Mouse (Mus musculus) spleen, postnatal 36 days (tissue): ENCODE measurements around the gene Ccn6.
"Not testable (repeated sequence)": the region's sequence is repeated elsewhere in the genome, so short reads cannot be mapped to it uniquely, and the experiment has no call there.

Experiments used
- DNase-seq, 2 experiments: peaks; one replicate each; pipeline ENCODE4 v3.0.0; 2022; ENCODE audit warnings: low spot score in 2 of 2, mixed read lengths in 1 of 2

The Ccn6 gene

DNA sequence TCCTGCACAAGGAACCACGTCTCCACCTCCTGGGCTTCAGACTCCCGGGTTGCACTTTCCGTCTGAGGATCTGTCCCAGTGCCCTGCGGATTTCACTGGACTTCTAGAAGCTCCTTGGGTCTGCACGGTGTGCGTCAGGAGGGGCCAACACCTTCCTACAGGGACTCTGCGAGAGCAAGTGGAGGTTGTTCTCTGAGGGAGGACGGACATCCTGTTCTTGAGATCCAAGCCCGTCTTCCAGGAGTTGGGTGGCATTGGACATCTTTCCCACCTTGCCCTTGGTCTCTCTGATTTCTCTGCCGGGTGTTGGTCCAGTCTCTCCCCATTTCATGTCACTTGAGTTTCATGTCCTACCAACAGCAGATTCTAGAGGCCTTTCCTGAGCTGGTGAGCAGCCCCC is at the start of gene Ccn6:
Ccn6 (minus strand) TSS at position 101 of the 400 bp plus-strand sequence.
- DNase-seq: no peak

DNA sequence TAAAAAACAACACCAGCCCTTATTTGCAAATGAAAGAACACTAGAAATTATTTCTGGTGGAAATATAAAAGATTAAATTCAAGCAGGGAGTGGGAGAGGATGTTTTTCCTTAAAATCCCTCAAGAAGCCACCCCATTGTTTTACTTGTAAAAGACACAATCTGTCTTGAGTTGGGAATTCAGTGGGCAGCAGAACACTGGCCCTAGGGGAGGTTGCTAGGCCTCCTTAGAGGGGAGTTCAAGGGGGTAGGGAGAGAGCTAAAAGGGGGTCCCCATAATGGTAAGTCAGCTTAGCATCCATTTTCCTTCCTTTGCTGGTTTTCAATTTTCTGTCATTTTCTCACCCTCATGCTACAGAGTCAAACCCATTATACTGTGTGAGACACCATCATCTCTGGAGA is 46.4 kb upstream of the Ccn6 start:
- DNase-seq: no peak

DNA sequence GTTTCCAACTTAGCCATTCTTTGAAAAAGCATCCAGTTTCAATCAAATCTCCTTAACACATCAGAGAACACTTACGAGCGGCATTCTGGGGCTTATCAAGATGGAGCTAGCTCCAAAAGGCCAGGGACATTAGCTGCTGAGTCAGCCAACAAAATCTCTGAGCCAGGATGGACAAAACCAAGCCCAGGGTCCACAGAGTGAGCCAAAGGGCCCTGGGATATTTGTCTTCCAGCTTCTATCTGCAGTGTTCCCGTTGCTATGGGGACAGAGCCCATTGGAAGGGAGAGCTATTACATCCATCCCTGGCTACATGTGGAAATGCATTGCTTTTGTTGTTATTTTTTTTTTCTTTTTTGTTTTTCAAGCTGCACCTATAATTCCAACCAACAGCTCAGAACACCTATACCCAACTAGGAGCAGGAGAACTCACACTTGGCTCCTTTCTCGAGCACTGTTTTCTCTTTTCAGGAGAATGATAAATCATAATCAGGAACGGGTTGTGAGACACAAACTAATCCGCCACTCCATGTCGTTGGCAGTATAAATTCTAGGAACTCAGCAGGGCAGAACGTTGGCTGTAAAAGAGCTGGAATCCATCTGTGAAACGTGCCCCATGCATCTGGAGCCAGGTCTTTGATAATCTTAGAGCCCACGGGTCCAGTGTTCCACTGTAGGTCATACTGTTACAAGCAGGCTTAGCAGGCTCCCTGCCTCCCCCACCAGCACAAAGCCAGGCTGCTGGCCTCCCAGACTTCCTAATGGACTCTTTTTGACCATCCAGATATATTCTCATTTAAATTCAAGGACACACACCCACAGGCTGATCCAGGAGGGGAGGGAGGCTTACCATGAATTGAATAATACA is 45.8 kb upstream of the Ccn6 start:
- no peak for DNase-seq

DNA sequence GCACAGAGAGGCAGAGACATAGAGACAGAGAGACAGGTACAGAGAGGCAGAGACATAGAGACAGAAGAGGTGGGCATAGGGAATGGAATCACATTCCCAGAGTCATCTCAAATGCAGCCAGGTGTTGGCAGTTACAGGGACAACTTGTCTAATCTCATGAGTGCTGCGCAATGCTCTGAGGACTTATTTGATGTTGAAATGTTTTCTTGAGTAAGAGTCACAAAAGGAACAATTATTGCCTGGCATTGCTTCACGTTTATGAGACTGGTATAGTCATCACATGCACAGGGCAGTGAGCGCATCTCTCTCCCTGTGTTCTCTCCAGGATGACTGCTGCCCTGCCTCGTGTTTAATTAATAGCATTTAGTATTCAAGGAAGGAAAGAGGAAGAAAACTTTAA is 45.1 kb upstream of the Ccn6 start:
- DNase-seq: no peak

DNA sequence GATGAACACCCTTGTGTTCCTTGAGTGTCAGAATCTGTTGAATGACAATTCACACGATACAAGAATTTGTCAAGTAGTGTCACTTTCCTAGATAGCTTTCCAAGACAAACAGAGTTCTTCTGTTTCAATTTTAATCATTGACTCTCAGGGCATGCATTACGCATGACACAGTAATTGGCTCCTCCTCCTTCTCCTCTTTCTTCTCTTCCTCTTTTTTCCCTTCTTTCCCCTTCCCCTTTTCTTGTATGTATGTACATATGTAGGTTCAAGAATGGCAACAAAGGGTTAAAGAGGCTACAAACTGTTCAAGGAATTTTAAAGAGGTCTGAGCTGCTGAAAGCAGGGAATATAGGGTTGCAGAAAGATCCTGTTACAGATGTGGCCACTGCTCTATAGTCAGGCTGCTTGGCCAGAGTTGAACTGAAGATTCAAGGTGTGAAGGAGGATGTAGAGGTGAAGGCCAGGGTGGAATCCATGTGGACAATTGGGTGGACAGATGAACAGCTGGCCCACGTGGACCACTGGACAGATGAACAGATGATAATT is 43.8 kb upstream of the Ccn6 start:
- DNase-seq: no peak

DNA sequence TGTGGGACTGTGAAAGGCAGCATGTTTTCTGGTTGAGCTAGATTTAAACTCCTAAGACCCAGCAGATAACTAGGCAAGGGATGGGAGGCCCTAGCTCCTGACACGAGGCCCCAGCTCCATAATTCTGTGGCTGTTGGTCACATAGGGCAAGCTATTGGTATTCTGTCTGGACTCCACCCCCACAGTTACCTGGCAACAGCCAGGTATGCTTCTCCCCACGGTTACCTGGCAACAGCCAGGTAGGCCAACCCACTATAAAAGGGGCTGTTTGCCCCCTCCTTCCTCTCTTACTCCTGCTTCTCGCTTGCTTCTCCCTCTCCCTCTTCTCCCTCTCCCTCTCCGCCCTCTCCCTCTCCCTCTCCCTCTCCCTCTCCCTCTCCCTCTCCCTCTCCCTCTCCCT is 38.9 kb upstream of the Ccn6 start:
- no peak for DNase-seq

DNA sequence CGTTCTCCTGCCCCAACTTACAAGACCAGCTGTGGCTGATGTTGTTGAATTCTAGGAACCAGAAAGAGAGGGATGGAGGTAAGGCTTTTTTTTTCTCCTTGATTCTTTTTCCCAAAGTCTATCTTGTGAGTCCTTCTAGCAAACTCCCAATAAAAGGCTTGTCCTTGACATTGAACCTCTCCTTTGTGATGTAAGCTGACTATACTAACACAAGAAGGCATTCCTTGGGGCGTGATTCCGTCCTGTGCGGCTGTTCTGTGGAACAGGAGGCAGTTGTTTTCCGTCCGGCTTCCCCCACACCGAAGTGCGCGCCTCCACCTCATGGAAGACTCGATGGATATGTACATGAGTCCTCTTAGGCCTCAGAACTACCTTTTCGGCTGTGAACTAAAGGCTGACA is 34.6 kb upstream of the Ccn6 start:
- DNase-seq: not testable (repeated sequence)

DNA sequence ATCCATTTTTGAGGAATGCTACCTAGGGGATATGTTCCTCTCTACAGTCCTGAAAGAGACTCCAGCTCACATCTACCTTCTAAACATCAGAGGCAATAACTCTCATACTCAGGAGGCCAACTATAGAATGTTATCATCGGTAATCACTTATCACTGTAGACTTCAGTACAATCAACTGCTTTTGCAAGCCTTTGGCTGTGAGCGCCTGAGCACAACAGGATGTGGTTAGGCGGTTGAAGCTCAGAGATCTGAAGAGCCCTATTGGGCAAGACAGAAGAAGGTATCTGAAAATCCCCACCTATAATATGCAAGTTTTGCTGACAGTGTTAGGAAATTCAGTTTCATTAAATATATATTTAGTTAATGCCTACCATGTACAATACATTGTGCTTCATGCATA is 29.1 kb upstream of the Ccn6 start:
- DNase-seq: peak; percentile 81 to 82

DNA sequence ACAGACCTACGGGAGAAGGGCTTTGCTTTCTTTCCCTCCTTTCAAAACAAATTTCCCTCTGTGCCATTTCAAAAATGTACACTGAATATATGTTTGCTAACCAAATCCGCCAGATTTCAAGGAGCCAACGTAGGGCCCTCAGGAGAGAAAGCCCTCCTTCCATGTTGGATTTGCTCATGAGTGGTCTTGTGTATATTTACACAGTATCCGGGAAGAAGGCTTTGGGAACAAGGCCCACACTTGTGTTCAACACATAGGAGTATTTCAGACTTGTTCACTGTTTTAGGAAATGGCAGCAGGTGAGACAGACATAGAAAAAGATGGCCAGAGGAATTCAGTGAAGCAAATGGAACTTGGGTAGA is 21.9 kb upstream of the Ccn6 start:
- no peak for DNase-seq

DNA sequence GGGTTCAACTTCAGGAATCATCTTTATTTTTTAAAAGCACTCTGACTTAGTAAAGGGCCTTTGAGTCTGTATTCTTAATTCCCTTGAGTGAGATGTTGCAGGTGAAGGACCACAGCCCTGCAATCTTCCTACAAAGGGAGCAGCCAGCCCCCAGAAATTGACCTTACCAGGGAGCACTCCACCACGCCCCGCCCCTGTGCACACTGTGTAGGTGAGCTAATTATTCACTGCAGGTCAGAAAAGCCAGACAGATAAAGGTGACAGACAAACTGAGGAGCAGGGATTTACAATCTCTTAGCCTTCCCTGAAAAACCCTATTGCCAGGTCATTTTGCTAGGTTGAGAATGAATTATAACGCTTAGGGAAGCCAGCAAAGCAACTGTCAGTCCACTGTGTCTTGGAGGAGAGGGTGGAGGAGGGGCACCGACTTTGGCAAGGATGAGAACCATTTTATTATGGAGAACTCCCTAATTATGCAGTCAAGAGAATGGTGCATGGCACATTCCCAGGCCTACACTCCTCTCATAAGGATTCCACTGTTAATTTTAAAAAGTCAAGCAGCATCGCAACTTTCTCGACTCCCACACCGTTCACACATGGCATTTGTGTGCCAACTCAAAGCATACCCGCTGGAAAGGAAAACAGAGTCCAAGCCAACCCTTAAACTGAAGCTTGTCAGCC is 21.4 kb upstream of the Ccn6 start:
- no peak for DNase-seq

DNA sequence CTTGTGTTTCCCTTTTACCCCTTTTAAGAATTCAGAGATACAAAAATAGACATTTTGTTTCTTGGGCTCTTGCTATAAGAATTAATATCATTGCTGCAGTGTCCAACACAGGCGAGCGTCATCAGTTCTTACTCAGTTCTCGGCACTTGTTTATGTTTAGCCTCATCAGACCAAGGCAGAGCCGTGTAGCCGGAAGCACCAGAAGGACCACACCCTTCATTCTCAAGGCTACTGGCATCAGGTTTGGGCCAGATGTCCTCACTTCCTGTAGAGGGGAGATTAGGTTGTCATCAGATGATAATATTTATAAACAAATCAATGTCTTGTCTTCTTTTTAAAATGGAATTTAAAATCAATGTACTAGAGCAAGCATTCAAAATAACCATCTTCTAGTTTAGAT is 13.4 kb upstream of the Ccn6 start:
- no peak for DNase-seq

DNA sequence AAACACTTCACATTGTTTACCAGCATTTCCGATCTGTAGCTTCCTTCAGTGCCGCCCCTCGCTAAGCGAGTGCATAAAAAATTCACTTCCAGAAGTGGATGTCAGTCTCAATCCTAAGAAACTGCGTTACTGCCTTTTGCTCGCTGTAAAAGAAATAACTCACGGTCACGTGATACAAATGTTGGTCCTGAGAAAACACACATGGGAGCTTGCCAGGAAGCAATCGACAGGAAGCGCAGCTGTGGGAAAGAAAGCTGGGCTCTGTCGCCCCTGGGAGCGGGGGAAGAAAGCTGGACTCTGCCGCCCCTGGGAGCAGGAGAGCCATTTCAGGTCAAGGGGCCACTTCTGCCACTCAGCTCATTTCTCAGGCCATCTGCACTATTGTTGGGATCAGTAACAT is 9.5 kb upstream of the Ccn6 start:
- DNase-seq: no peak

DNA sequence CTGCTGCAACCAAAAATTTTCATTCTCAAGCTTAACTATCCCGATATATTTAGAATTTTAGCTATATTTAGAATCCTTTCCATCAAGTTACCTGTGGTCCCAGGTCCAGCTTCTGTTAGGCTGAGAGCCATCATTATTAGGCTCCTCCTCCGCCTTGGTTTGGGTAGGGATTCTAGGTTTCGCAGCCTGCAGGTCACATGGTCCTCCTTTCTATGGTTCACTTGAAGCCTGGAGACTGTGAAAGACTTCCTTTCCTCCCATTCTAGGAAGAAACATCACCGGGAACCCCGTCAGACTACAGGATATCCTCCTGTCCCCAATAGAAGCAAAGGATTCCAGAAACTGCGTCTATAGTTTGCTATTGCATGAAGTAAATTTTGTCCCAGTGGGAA is 8.9 kb upstream of the Ccn6 start:
- no peak for DNase-seq

DNA sequence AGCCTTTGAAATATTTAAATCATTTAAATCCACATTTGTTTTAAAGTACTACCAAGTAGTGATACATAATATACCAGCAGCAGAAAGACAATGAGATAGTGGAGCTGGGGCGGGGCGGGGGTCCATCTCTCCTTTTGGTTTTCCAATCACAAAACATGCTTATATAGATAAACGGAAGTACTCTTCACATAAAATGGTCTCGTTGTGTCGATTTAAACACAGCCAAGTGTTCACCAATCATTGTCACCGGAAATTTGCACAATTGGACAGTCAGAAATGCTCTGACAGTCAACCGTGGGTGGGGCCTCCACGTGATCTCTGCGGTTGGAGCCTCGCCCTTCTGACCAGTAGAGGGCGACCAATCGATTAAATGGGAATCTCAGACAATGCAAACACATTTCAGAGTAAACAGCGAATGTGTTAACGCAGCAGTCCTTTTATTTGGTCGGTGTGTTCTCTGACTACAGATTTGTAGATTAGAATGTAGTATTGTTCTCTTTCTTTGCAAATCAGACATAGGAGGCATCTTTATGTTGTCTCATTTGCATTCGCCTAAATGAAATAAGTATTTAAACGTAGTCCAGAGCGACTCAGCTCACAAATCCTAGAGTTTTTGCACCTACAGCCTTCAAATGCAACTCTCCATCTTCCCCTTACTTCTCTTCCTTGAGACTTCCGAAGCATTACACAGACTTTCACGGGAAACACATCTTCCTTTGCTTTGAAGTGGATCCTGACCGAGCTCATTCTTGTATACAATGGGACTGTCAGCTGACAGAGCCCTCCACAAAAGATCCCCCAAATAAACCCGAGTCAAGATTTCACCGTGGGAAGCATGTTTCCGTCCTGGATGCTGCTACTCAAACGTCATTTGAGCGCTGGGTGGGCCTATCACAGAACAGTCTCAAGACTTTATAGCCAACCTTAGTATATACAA is 8.3 kb upstream of the Ccn6 start:
- peak; percentile 89 to 93 for DNase-seq

DNA sequence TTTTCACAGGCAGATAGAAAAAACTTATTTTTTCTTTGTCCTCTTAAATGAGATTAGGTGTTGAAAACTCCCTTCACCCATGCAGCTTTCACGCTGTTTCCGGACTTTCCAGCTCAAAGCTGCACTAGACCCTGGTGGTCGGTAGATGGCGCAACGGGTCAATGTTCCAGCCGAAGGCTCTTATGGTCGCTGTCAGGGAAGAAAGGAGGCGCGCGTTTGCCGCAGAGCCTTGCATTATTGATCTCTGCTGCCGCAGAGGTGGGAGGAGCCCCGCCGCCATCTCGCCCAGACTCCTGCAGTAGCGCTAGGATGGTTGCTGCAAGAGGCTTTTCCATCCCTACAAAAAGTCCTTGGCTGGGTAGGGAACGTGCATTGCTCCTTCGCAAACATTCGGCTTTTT is 7.5 kb upstream of the Ccn6 start:
- peak; percentile 89 to 90 for DNase-seq

DNA sequence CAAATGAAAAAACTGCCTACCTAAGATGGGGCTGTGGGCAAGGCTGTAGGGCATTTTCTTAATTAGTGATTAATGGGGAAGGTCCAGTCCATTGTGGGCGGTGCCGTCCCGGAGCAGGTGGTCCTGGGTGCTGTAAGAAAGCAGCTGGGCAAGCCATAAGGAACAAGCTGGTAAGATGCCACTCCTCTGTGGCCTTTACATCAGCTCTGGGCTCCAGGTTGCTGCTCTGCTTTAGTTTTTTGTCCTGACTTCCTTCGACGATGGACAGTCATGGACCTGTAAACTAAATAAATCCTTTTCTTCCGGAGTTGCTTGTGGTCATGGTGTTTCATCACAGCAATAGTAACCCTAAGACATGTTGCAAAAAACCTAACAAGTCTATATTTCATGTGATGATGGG is 7.1 kb upstream of the Ccn6 start:
- no peak for DNase-seq

DNA sequence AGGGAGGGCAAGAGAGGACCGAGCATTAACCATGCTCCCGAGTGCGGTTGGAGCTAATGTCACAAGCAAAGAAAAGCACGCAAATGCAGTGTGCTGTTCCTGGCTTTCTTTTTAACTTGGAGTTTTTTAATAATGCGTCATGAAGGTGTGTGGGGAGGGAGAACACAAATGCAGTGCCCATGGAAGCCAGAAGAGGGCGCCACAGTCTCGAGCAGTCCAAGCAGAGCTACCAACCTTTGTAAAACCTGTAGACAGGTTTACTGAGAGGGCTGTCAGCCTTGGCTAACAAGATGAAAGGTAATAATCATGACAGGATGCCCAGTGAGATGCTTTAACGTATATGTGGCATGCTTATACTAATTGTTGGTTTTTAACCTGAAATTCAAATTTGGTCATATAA is 6.6 kb upstream of the Ccn6 start:
- peak; percentile 58 to 61 for DNase-seq

DNA sequence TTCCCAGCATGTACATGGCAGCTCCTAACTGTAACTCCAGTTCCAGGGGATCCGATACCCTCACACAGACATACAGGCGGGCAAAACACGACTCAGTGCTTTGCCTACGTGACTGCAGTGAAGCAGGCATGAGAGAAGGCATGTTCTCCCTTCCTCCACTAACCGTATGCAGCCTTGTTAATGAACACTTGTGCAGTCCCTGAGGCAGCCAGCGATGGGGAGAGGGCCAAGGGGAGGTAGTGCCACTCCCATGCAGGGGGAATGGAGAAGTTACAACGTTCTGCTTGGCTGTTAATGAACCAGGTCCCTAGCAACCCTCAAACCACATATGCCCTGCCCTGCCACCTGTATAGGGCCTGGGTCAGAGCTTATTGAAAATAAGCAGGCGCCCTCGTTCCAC is 6.0 kb upstream of the Ccn6 start:
- DNase-seq: no peak

DNA sequence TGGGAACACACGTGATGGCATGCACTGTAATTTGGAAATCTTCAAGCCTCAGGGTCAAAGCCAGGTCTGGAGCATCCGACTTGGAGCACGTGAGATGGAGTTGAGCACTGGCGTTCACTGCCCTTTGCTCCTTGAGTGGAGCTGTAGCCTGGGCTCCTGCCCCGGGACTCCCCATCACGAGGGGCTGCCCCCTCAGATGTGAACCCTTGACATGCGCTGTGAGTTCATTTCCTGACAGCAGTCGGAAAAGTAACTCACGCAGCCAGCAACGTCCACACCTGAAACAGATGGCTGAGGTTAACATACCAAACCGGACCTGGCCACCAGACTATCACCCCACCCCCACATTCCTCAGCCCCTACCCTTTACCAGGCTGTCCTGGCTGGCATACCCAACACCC is 4.0 kb upstream of the Ccn6 start:
- no peak for DNase-seq

DNA sequence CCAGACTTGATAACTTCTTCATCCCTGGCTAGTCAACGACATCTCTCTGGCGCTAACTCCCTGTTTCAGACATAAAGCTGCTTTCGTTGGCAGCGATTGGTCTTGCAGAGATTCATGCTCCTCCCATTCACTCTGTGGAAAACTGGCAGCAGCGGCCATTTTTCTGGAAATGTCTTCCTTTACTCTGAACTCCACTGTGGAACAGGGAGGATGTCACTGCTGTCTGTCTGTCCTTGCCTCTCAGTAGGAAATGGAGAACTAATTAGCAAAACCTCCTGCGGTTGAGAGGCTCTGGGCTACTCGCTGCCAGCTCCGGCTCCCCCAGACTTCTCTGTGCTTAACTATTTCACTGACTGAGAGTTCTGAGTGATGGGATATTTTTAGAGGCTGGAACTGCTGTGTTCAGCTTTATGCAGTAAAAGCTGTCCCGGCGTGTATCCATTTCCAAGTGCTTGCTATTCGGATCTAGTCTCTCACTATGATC is 2.1 kb upstream of the Ccn6 start:
- DNase-seq: no peak

DNA sequence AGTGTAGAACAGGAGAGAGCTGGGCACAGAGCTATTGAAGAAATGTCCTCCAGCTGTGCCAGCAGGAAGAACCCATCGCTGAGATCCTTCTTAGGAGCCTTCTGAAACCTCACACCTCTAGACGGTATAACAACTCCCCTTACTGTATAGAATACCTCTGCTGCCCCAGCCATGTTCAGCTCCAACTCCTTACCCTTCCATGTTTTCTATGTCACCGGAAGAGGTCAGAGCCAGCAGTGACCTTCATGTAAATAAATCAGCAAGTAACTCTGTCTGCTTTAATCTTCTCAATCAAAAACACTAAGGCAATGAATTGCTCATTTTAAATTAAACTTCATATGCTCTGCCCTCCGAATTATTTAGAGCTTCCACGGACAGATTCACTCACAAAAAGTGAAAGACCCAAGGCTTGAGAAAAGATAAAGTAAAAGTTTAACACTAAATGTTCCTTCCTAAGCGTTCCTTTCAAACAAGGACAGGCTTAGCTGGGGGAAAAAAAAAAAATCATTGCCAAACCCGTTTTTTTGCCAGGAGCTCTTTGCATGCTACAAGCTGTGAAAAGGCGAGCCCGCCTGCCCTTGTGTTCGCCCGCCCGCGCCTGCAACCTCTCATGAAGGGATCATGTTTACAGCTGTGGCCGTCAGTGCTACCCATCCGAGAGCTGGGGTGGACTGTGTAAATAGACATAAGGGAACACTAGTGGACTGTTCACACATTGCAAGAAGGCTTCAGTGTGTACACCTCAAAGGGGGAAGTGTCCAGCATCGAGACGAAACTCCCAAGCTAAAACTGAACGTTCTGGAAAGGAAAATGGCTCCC is 719 bp downstream of the Ccn6 start:
- no peak for DNase-seq
